Mouse (Mus musculus): ENCODE data around the gene Il1rapl2.

Gene Il1rapl2

DNA sequence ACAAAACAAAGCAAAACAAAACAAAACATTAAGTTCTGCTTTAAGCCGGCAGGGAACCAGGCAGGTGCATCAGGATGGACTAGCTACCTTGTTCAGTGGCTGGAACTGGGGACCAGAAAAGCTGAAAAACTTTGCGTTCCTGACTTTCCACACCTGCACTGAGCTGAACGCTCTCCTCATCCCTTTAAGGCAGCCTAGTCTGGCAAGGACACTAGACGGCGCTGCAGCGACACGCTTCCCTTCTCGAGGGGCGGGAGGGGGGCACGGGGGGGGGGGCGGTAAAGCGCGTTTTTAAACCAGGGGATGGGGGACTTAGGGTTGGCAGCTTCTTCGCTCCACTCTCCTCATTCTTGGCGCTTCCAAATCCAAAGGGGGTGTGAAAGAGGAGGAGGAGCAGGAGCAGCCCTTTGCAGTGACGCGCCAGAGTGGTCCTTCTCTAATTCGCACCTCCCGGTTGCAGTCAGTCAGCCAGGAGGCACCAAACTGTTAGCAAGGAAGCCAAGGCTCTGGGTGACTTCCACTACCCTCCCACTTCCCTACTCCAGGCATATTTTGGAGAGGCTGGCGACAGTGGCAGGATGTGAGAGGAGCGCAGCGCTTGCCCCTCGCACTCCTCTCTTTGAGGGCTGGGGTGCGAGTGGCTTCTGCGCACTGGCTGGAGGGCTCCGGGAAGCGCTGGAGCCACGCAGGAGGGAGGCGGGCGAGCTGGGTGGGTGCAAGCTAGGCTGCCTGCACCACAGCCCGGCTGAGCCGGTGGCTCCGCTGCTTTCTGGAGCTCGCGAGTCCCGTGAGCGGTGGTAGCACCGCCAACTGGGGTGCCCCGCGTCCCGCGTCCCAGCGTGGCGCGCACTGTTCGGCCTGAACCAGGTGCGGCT is at the start of gene Il1rapl2:
Gene Il1rapl2, plus strand, starts transcription at position 288 of the 875 bp plus-strand sequence.
- no peak for DNase-seq (ENCODE audit: low spot score in 2 of 2)

- no peak for DNase-seq (ENCODE audit: low spot score in 2 of 2)
Observed at GRCm38 (mm10) chrX:137548348-137548747, 22.1 kb upstream of the Il1rapl2 start.

DNA sequence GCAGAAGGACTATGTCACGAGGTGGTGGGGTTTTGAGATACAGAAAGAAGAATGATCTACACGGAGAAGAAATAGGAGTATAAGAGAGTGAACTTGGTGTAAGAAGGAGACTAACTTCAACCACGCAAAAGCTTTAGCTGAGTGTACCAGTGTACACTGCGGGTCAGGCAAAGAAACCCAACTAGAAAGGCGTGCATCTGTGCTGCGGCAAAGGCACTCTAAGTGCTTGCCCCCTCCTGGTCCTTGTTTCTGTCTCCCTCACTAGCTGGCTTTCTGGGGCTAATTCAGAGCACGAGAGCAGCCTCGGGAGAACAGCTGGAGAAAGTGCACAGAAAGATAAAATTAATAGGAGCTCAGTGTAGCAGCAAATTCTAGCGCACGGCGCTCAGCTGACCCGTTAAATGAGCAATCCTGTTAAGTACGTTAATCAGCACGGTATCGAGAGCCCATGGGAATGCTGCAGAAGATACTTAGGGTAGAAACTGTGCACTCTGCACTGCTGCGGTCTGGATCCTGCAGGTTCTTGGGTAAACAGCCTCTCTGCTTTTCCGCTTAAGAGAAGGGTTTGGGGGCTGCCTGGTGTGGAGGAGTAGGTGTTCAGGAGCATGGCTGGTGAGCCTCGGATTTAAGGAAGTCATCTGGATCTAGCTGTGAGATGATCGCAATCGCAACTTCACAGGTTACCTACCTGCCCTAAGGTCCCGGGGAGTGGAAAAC is 778 bp upstream of the Il1rapl2 start:
- DNase-seq (ENCODE audit: low spot score in 2 of 2) = no peak

DNA sequence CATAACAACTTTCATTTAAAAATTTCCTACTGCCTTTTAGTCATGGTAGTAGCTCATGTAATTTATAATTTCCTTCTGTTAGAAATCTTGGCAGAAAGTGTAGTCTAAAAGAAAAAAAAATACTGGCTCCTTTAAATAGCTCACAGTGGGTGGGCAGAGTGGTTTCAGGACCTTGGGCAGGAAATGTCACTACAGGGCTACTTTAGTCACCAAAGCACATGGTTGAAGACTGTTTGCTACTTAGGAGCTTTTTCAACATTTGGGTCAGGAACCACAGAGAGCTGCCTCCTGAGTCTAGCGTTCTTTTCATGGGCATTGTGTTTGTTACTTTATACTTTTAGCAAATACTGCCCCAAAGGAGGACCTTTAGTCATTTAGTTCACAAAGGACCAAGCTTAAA is 12.2 kb downstream of the Il1rapl2 start:
- no peak for DNase-seq (ENCODE audit: low spot score in 2 of 2)

- DNase-seq (ENCODE audit: low spot score in 2 of 2) = no peak
Observed at GRCm38 (mm10) chrX:137620697-137621096, 50.3 kb downstream of the Il1rapl2 start.

GRCm38 (mm10) chrX:137667011-137667410 is 96.6 kb downstream of the Il1rapl2 start:
- DNase-seq (ENCODE audit: low spot score in 2 of 2) = no peak

DNA sequence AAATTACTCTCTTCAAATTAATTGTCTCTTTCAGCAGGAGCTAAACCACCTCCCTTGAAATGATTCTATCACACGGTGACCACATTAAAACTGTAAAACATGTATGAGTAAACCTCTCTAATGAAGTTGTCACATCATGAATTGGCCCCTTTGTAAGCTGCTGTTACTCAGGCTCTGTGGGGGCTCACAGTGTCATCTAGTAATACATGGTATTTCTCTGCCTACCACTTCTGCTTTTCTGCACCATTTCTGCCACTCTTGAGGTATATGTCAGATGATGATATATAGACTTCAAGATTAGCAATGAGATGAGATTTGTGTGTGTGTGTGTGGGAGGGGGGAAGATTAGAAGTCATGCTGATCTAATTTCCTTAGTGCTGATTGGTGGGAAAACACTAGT is 117.6 kb downstream of the Il1rapl2 start:
- no peak for DNase-seq (ENCODE audit: low spot score in 2 of 2)

DNA sequence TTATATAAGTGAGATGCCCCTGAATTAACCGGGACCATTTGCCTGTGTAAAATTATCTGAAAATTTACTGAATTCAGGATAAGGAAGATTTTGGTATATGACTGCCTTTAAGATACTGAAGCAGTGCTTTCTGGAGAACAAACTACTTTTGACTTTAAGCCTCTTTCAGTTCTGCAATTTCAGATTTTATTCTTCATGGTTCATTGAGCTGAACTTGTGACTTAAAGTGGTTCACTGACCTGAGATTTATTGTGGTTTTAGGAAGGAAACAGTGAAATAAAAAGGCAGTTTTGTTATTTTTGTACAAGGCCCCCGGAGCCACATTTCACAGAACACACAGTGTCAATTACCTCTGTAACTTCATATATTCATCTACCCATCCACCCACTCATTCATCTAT is 129.6 kb downstream of the Il1rapl2 start:
- DNase-seq (ENCODE audit: low spot score in 2 of 2) = no peak

- DNase-seq (ENCODE audit: low spot score in 2 of 2) = no peak
Observed at GRCm38 (mm10) chrX:137755537-137755936, 185.1 kb downstream of the Il1rapl2 start.

DNA sequence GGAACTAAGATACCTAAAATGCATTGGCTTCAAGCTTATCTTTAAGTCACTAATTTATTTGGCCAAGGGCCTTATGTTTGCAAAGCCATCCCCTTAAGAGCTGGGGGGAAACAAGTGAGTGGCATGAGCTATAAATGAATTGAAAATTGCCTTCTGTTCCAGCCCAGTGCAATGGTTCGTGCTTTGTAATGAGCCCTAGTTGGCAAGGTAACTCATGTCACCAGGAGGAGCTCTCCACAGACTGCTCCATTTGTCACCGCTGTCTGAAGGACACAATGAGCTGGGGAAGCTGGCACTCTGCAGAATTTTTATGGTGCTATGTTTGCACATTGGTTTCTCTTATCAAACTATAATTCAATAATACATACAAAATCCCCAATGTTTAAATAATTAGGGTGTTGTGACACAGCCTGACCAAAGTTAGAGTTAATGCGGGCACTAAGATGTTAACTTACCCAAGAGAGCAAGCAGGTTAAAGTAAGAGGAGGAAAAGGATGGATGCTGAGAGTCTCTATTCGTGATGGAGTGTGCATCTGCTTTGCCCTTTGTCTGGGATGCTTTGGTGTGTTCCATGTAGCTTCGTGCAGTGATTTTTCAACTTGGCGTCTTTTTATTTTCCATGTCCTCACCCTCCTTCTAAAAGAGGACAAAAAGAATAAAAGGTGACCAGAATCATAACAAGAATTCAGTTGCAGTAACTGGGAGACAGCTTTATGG is 235.2 kb downstream of the Il1rapl2 start:
- no peak for DNase-seq (ENCODE audit: low spot score in 2 of 2)

GRCm38 (mm10) chrX:137806231-137807114 is 236.1 kb downstream of the Il1rapl2 start:
- no peak for DNase-seq (ENCODE audit: low spot score in 2 of 2)

DNA sequence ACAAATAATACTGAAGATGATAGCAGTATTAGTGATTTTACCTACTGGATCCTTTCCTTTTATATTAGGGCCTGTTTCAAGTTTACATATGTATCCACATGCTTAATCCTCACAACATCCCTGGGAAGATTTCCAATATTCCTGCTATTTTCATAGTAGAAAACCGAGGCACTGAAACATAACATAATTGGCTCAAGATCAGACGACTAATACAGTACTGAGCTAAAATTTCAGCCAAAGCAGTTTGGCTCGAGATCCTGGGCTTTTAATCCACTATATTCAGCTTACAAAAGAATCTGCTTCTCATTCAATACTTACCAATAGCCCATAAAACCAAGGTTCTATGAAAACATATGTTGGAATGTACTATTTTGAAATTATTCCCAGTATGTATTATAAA is 239.1 kb downstream of the Il1rapl2 start:
- DNase-seq (ENCODE audit: low spot score in 2 of 2) = no peak

- no peak for DNase-seq (ENCODE audit: low spot score in 2 of 2)
Observed at GRCm38 (mm10) chrX:137812151-137812550, 241.7 kb downstream of the Il1rapl2 start.

- no peak for DNase-seq (ENCODE audit: low spot score in 2 of 2)
Observed at GRCm38 (mm10) chrX:137848936-137849335, 278.5 kb downstream of the Il1rapl2 start.

DNA sequence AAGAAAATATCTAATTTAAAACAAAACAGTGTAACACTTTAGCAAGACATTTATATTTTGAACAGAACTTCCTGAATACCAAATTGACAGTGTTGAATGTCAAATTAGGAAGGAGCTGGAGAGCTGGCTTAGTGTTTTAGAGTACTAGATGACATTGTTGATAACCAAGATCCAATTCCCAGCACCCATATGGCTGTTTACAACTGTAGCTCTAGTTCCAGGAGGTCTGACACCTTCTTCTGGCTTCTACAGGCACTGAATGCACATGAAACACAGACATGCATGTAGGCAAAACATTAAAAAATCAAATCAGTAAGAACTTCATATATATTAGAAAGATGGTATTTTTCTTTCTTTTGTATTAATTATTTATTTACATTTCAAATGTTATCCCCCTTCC is 353.1 kb downstream of the Il1rapl2 start:
- DNase-seq (ENCODE audit: low spot score in 2 of 2) = no peak

- DNase-seq (ENCODE audit: low spot score in 2 of 2) = no peak
Observed at GRCm38 (mm10) chrX:137926835-137927234, 356.4 kb downstream of the Il1rapl2 start.

DNA sequence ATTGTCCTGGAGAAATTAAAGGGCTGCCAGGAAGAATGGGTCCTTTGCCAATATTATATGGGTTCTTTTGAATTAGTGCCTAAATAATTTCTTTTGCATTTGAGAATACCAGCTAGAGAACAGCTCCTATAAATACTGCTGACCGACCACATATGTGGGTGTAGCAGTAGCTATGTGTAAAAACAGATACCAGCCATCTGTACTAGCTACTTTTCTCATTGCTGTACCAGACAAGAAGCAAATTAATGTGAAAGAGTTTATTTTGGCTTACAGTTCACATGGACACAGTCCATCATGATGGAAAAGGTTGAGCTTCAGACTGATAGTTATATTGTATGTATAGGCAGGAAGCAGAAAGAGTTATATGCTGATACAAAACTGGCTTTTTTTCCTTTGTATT is 377.3 kb downstream of the Il1rapl2 start:
- DNase-seq (ENCODE audit: low spot score in 2 of 2) = no peak

- no peak for DNase-seq (ENCODE audit: low spot score in 2 of 2)
Observed at GRCm38 (mm10) chrX:137971306-137971705, 400.9 kb downstream of the Il1rapl2 start.

- no peak for DNase-seq (ENCODE audit: low spot score in 2 of 2)
Observed at GRCm38 (mm10) chrX:138043113-138043512, 472.7 kb downstream of the Il1rapl2 start.

DNA sequence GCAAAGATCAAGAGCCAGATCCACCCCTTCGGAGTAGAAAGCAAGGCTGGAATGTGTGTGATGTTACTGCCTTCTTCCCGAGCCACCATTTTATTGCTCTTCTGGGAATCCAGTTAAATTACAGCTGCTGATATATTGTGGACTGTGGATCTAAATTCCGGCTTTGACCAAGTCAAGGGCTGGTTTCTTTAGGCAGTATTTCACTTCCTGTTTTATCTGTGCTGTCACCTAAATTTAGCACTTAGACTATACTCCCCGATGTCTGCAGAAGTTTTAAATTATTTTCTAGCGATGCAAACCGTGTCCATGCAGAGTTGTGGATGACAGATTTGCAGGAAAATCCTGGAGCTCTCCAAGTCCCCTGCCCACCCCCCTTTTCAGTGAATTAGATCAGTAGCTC is 533.5 kb downstream of the Il1rapl2 start:
- DNase-seq (ENCODE audit: low spot score in 2 of 2) = no peak

DNA sequence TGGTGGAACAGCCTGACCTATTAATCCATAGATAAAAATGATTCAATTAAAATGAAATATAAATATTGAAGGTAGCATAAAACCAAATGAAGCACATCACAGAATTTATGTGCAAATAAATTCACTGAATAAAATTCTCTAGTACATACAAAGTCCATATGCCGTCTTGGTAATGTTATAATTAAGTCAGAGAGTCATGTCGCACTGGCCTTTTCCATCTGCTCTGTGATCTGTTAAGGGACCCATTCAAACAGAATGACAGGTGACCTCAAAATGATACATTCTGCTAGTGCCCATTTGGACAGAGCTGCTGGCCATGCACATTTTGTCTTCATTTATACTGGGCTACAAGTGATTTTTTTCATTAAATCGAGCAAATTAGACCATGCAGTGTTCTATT is 534.3 kb downstream of the Il1rapl2 start:
- DNase-seq (ENCODE audit: low spot score in 2 of 2) = no peak
